Mouse (Mus musculus): Measurements from ENCODE around the gene Vmn2r26. TPM values are rescaled to one million over a fixed set of nuclear protein-coding genes. Genes with fewer than 3 reads are reported as not detected.
"Not testable (repeated sequence)": the region's sequence is repeated elsewhere in the genome, so short reads cannot be mapped to it uniquely, and the experiment has no call there.

The Vmn2r26 gene
- not detected in 2 replicates for polyA plus RNA-seq (2012; rRNA removed)
- not detected in 2 replicates for polyA plus RNA-seq (2014; fragmentation: Nextera tagmentation; extraction: Ambion mirVana)

- H3K27ac ChIP-seq (replicated peaks; ENCODE audit: low read depth, low read length); H3K9ac ChIP-seq (ENCODE audit: low read depth, low read length, severe bottlenecking): not testable (repeated sequence)
Measured at GRCm38 (mm10) chr6:124024268-124024667, at the start of gene Vmn2r26. Vmn2r26 (plus strand) TSS chr6:124024568.

DNA sequence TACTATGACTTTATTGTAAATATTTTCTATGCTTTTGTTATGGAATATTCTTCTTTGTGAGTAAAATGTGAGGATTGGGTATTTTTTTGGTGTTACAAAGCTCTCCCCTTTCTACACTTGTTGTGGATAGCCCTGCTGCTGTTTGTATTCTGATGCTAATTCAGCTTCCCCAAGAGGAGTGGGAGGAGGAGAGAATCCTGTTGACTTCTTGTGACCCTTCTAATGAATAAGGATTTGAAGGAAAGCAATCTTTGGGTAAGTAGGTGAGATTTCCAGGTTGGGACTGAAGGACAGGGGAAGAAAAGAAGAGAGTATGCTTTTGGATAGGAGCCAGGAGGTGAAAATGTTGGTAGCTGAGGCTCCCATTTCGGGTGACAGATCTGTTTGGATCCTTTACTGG, 3.5 kb upstream of the Vmn2r26 start:
- DNase-seq (ENCODE audit: low spot score) (no peak), ATAC-seq (ENCODE audit: low FRiP score, low read depth) (no peak)
- Histone ChIP-seq H3K4me3 (replicated peaks; ENCODE audit: low read length) (no peak overlapping the region), H3K4me1 (ENCODE audit: control insufficient read depth, insufficient read depth, low read length) (no peaks in the 10 kb centered on the region), H3K9me3 (ENCODE audit: control insufficient read depth, low read length) (no peaks in the 10 kb centered on the region), H3K9ac (ENCODE audit: low read depth, low read length, severe bottlenecking) (no peak overlapping the region), H3K27ac (replicated peaks; ENCODE audit: low read depth, low read length) (no peak overlapping the region), H3K36me3 (ENCODE audit: control insufficient read depth, insufficient read depth, low read length) (no peaks in the 10 kb centered on the region), H3K27me3 (ENCODE audit: control insufficient read depth, insufficient read depth, low read length) (no peaks in the 10 kb centered on the region), H3K4me2 (replicated peaks; ENCODE audit: low read depth, low read length, severe bottlenecking) (no peak overlapping the region)
- TF ChIP-seq POLR2A (IDR thresholded peaks at IDR 0.05; ENCODE audit: borderline replicate concordance, extremely low read depth, insufficient read depth, insufficient read length): no peak
- WGBS: 48% methylated on average over 1 of the region's 1 CpGs

More at GRCm38 (mm10) chr6:124024268-124024667, at the start of gene Vmn2r26:
- H3K4me3 ChIP-seq (replicated peaks; ENCODE audit: low read length); H3K36me3 ChIP-seq (ENCODE audit: control insufficient read depth, insufficient read depth, low read length); H3K9me3 ChIP-seq (ENCODE audit: control insufficient read depth, low read length); H3K4me2 ChIP-seq (replicated peaks; ENCODE audit: low read depth, low read length, severe bottlenecking); H3K4me1 ChIP-seq (ENCODE audit: control insufficient read depth, insufficient read depth, low read length); ATAC-seq (ENCODE audit: low FRiP score, low read depth); DNase-seq (ENCODE audit: low spot score); H3K27me3 ChIP-seq (ENCODE audit: control insufficient read depth, insufficient read depth, low read length): not testable (repeated sequence)
- 64% methylated on average over 1 of the region's 1 CpGs for WGBS

GRCm38 (mm10) chr6:124048388-124048787, 24.0 kb downstream of the Vmn2r26 start:
- H3K36me3 ChIP-seq (ENCODE audit: control insufficient read depth, insufficient read depth, low read length): no peaks in the 10 kb centered on the region
- DNase-seq (ENCODE audit: low spot score) (no peak), ATAC-seq (ENCODE audit: low FRiP score, low read depth) (no peak)
- H3K4me3 ChIP-seq (replicated peaks; ENCODE audit: low read length): no peak overlapping the region
- H3K9ac ChIP-seq (ENCODE audit: low read depth, low read length, severe bottlenecking): no peak overlapping the region
- no peaks in the 10 kb centered on the region for H3K27me3 ChIP-seq (ENCODE audit: control insufficient read depth, insufficient read depth, low read length)
- TF ChIP-seq POLR2A (IDR thresholded peaks at IDR 0.05; ENCODE audit: borderline replicate concordance, extremely low read depth, insufficient read depth, insufficient read length): no peak
- H3K9me3 ChIP-seq (ENCODE audit: control insufficient read depth, low read length): no peaks in the 10 kb centered on the region
- H3K4me1 ChIP-seq (ENCODE audit: control insufficient read depth, insufficient read depth, low read length): no peaks in the 10 kb centered on the region
- no peak overlapping the region for H3K27ac ChIP-seq (replicated peaks; ENCODE audit: low read depth, low read length)
- H3K4me2 ChIP-seq (replicated peaks; ENCODE audit: low read depth, low read length, severe bottlenecking): no peak overlapping the region

DNA sequence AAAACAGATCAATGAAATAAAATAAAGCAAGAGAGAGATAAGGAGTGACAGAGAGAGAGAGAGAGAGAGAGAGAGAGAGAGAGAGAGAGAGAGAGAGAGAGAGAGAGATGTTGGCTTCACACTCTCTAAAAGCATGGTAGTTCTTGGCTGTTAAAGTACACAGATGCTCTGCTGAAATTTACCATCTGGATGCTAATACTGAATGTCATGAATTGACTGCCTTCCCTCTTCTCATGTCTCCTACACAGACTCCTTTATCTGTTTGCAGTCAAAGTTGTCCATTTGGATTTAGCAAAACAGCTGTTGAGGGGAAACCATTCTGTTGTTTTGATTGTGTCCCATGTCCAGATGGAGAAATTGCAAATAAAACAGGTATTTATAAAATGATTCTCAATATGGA, 29.2 kb downstream of the Vmn2r26 start:
- not testable (repeated sequence) for H3K9me3 ChIP-seq (ENCODE audit: control insufficient read depth, low read length); H3K36me3 ChIP-seq (ENCODE audit: control insufficient read depth, insufficient read depth, low read length); DNase-seq (ENCODE audit: low spot score); H3K27me3 ChIP-seq (ENCODE audit: control insufficient read depth, insufficient read depth, low read length); H3K9ac ChIP-seq (ENCODE audit: low read depth, low read length, severe bottlenecking); H3K4me3 ChIP-seq (replicated peaks; ENCODE audit: low read length); H3K27ac ChIP-seq (replicated peaks; ENCODE audit: low read depth, low read length); H3K4me2 ChIP-seq (replicated peaks; ENCODE audit: low read depth, low read length, severe bottlenecking); H3K4me1 ChIP-seq (ENCODE audit: control insufficient read depth, insufficient read depth, low read length); ATAC-seq (ENCODE audit: low FRiP score, low read depth)

DNA sequence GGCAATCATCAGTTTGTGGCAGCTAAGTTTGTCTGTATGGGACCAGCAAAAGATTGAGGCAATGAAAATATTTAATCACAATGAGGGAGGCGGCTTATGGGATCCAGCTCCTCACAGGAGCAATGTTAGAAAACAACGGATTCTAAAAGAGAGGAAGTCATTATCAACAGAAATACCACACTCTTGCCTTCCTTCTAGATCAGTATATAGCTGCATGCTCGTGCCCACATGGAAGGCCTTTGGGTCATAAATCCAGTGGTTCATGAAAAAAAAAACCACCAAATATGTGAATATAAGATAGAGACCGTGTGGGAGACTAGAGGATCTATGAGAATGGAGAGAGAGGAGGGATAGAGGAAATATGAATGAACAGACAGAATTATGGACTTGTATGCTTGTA, 78.0 kb downstream of the Vmn2r26 start:
- no peaks in the 10 kb centered on the region for H3K4me1 ChIP-seq (ENCODE audit: control insufficient read depth, insufficient read depth, low read length)
- no peaks in the 10 kb centered on the region for H3K27me3 ChIP-seq (ENCODE audit: control insufficient read depth, insufficient read depth, low read length)
- H3K36me3 ChIP-seq (ENCODE audit: control insufficient read depth, insufficient read depth, low read length): no peaks in the 10 kb centered on the region
- 74% methylated on average over 4 of the region's 4 CpGs for WGBS
- H3K27ac ChIP-seq (replicated peaks; ENCODE audit: low read depth, low read length): no peak overlapping the region
- ATAC-seq (ENCODE audit: low FRiP score, low read depth): no peak
- TF ChIP-seq POLR2A (IDR thresholded peaks at IDR 0.05; ENCODE audit: borderline replicate concordance, extremely low read depth, insufficient read depth, insufficient read length): no peak
- no peak for DNase-seq (ENCODE audit: low spot score)
- no peaks in the 10 kb centered on the region for H3K9me3 ChIP-seq (ENCODE audit: control insufficient read depth, low read length)
- no peak overlapping the region for H3K9ac ChIP-seq (ENCODE audit: low read depth, low read length, severe bottlenecking)
- no peak overlapping the region for H3K4me3 ChIP-seq (replicated peaks; ENCODE audit: low read length)
- no peak overlapping the region for H3K4me2 ChIP-seq (replicated peaks; ENCODE audit: low read depth, low read length, severe bottlenecking)

Other genes with a start within 250 kb of the Vmn2r26 start
- gene Vmn2r24, start 245.7 kb upstream of the Vmn2r26 start, polyA plus RNA-seq (2012; rRNA removed): not detected in 2 replicates
- gene Vmn2r24, start 245.7 kb upstream of the Vmn2r26 start, polyA plus RNA-seq (2014; fragmentation: Nextera tagmentation; extraction: Ambion mirVana): not detected in 2 replicates
- not detected in 2 replicates for gene Vmn2r25, start 171.1 kb upstream of the Vmn2r26 start, polyA plus RNA-seq (2012; rRNA removed)
- gene Vmn2r25, start 171.1 kb upstream of the Vmn2r26 start, polyA plus RNA-seq (2014; fragmentation: Nextera tagmentation; extraction: Ambion mirVana): not detected in 2 replicates
- gene Vmn2r27, start 207.3 kb downstream of the Vmn2r26 start, polyA plus RNA-seq (2012; rRNA removed): not detected in 2 replicates
- gene Vmn2r27, start 207.3 kb downstream of the Vmn2r26 start, polyA plus RNA-seq (2014; fragmentation: Nextera tagmentation; extraction: Ambion mirVana): not detected in 2 replicates